Mouse (Mus musculus) stomach, postnatal 0 days (tissue): ENCODE measurements around the gene Hist1h1d.

Experiments used
- CTCF ChIP-seq: IDR thresholded peaks from 2 replicates; pipeline ENCODE4 v1.5.1; 2016; ENCODE audit warnings: antibody characterized with exemption, low read depth, mild to moderate bottlenecking, moderate library complexity
- EP300 ChIP-seq: optimal IDR thresholded peaks from 2 replicates; pipeline ENCODE3; 2016; ENCODE audit warnings: antibody characterized with exemption

DNA sequence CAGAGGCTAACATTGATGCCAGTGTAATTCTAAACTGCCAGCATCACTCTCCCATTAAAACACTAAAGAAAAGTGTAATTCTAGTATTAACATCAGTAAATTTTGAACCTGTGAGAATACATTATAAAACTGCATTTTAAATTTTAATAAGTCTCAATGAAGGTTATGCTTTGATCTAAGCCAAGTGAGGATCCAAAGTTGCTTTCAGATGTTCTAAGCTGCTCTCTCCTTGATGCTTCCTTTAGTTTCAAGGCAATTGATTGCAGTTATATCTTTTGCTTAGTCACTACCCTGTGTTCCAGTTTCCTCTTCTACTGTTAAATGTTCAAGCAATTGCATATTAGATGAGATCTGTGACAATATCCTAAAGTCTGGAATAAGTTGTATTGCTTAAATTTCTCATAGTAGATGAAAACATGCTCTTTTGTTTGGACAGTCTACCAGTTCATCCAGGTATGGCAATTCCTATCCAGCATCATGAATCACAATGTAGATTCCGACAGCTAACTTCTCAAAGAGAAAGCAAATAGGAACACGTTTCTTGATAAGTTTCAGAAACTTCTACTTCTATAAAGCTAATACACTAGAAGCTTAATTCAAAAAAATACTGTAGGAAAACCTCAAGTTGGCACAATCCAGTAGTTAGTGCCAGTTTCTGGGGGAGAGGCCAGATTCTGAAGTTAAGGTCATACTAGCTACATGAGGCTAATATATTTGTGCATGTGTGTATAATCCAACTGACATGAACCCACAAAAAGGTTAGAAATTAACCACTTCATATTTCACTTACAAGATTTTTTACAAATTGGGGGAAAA is 19.4 kb downstream of the Hist1h1d start:
- TF ChIP-seq EP300, result no peak
- TF ChIP-seq CTCF, result no peak
